Mouse (Mus musculus): ENCODE measurements around the gene Gm10024. TPM values are rescaled to one million over a fixed set of nuclear protein-coding genes. Genes with fewer than 3 reads are reported as not detected.

The Gm10024 gene
- polyA plus RNA-seq, 1 experiment from 2014 or later: not detected

Other genes starting within 250 kb of the Gm10024 start
- 40.6 and 42.3 TPM in 2 replicates for gene Fam207a, start 195.7 kb upstream of the Gm10024 start, polyA plus RNA-seq (2014; fragmentation: Nextera tagmentation; extraction: Ambion mirVana)
- 1.3 and 1.4 TPM in 2 replicates for gene Itgb2, start 181.2 kb upstream of the Gm10024 start, polyA plus RNA-seq (2014; fragmentation: Nextera tagmentation; extraction: Ambion mirVana)
- 89.2 and 95.6 TPM in 2 replicates for gene Pttg1ip, start 129.7 kb upstream of the Gm10024 start, polyA plus RNA-seq (2014; fragmentation: Nextera tagmentation; extraction: Ambion mirVana)
- gene Sumo3, start 105.4 kb upstream of the Gm10024 start, polyA plus RNA-seq (2014; fragmentation: Nextera tagmentation; extraction: Ambion mirVana): 382 and 410 TPM in 2 replicates
- gene Gm49325, start 105.3 kb upstream of the Gm10024 start, polyA plus RNA-seq (2014; fragmentation: Nextera tagmentation; extraction: Ambion mirVana): 1.6 TPM in 1 of 2 replicates, not detected in the other
- gene Ube2g2, start 89.2 kb upstream of the Gm10024 start, polyA plus RNA-seq (2014; fragmentation: Nextera tagmentation; extraction: Ambion mirVana): 41.2 and 44.1 TPM in 2 replicates
- gene Tspear, start 24.9 kb upstream of the Gm10024 start, polyA plus RNA-seq (2014; fragmentation: Nextera tagmentation; extraction: Ambion mirVana): 0.39 and 0.64 TPM in 2 replicates
- gene Gm19402, start 20.7 kb upstream of the Gm10024 start, polyA plus RNA-seq (2014; fragmentation: Nextera tagmentation; extraction: Ambion mirVana): not detected in 2 replicates
- gene Gm9508, start 14.2 kb upstream of the Gm10024 start, polyA plus RNA-seq (2014; fragmentation: Nextera tagmentation; extraction: Ambion mirVana): not detected in 2 replicates
- gene Gm10272, start 4.8 kb upstream of the Gm10024 start, polyA plus RNA-seq (2014; fragmentation: Nextera tagmentation; extraction: Ambion mirVana): not detected in 2 replicates
- not detected in 2 replicates for gene Gm10142, start 4.3 kb downstream of the Gm10024 start, polyA plus RNA-seq (2014; fragmentation: Nextera tagmentation; extraction: Ambion mirVana)
- gene Krtap12-1, start 9.1 kb downstream of the Gm10024 start, polyA plus RNA-seq (2014; fragmentation: Nextera tagmentation; extraction: Ambion mirVana): not detected in 2 replicates
- not detected in 2 replicates for gene Gm10100, start 15.0 kb downstream of the Gm10024 start, polyA plus RNA-seq (2014; fragmentation: Nextera tagmentation; extraction: Ambion mirVana)
- gene Gm18596, start 31.2 kb downstream of the Gm10024 start, polyA plus RNA-seq (2014; fragmentation: Nextera tagmentation; extraction: Ambion mirVana): not detected in 2 replicates
- not detected in 2 replicates for gene Gm9736, start 39.9 kb downstream of the Gm10024 start, polyA plus RNA-seq (2014; fragmentation: Nextera tagmentation; extraction: Ambion mirVana)
- not detected in 2 replicates for gene Gm3233, start 48.2 kb downstream of the Gm10024 start, polyA plus RNA-seq (2014; fragmentation: Nextera tagmentation; extraction: Ambion mirVana)
- not detected in 2 replicates for gene Gm3238, start 59.9 kb downstream of the Gm10024 start, polyA plus RNA-seq (2014; fragmentation: Nextera tagmentation; extraction: Ambion mirVana)
- gene Gm7138, start 65.5 kb downstream of the Gm10024 start, polyA plus RNA-seq (2014; fragmentation: Nextera tagmentation; extraction: Ambion mirVana): not detected in 2 replicates
- not detected in 2 replicates for gene Gm3250, start 71.1 kb downstream of the Gm10024 start, polyA plus RNA-seq (2014; fragmentation: Nextera tagmentation; extraction: Ambion mirVana)
- not detected in 2 replicates for gene Gm7137, start 76.7 kb downstream of the Gm10024 start, polyA plus RNA-seq (2014; fragmentation: Nextera tagmentation; extraction: Ambion mirVana)
- not detected in 2 replicates for gene Gm9639, start 83.6 kb downstream of the Gm10024 start, polyA plus RNA-seq (2014; fragmentation: Nextera tagmentation; extraction: Ambion mirVana)
- gene Gm19668, start 87.7 kb downstream of the Gm10024 start, polyA plus RNA-seq (2014; fragmentation: Nextera tagmentation; extraction: Ambion mirVana): not detected in 2 replicates
- not detected in 2 replicates for gene Gm9507, start 100.4 kb downstream of the Gm10024 start, polyA plus RNA-seq (2014; fragmentation: Nextera tagmentation; extraction: Ambion mirVana)
- gene Gm2696, start 103.2 kb downstream of the Gm10024 start, polyA plus RNA-seq (2014; fragmentation: Nextera tagmentation; extraction: Ambion mirVana): not detected in 2 replicates
- gene Krtap10-4, start 115.6 kb downstream of the Gm10024 start, polyA plus RNA-seq (2014; fragmentation: Nextera tagmentation; extraction: Ambion mirVana): not detected in 2 replicates
- gene Krtap10-10, start 124.5 kb downstream of the Gm10024 start, polyA plus RNA-seq (2014; fragmentation: Nextera tagmentation; extraction: Ambion mirVana): not detected in 2 replicates
- not detected in 2 replicates for gene Gm36176, start 135.3 kb downstream of the Gm10024 start, polyA plus RNA-seq (2014; fragmentation: Nextera tagmentation; extraction: Ambion mirVana)
- gene Gm10318, start 141.4 kb downstream of the Gm10024 start, polyA plus RNA-seq (2014; fragmentation: Nextera tagmentation; extraction: Ambion mirVana): not detected in 2 replicates
- not detected in 2 replicates for gene Gm3285, start 150.5 kb downstream of the Gm10024 start, polyA plus RNA-seq (2014; fragmentation: Nextera tagmentation; extraction: Ambion mirVana)
- 2.2 and 2.5 TPM in 2 replicates for gene Lrrc3, start 191.1 kb downstream of the Gm10024 start, polyA plus RNA-seq (2014; fragmentation: Nextera tagmentation; extraction: Ambion mirVana)